Mouse (Mus musculus) spleen, adult 2 months (tissue): Measurements from ENCODE around the gene Ncor2.

ENCODE experiments used
- CTCF ChIP-seq: fragments of 200-500 bp; IDR thresholded peaks from 2 replicates; pipeline ENCODE4 v1.5.1; 2011; ENCODE audit warnings: mild to moderate bottlenecking, inconsistent platforms; ENCODE audit not compliant: insufficient read depth, insufficient read length, insufficient replicate concordance; ENCODE audit errors: extremely low read depth
- POLR2A ChIP-seq: fragments of 200-500 bp; IDR thresholded peaks from 2 replicates; pipeline ENCODE4 v1.6.1; 2011; ENCODE audit warnings: low read depth, low read length, inconsistent platforms

DNA sequence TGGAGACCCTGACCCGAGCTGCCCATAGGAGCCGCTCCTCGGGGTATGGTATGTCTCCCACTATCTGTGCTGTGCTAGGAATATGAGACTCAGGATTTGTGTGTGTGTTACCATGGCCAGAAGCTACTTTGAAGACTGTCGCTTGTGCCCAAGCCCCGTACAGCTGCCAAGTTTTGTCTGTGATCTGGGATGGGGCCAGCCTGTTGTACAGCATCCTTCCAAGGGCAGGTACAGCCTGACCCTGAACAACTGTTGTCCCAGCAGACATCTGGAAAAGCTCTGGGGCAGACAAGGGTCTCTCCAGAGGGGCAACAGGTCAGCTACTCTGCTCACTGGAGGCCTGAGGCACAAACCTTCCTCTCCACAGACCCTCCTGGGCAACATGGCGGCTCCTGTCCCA, 95.3 kb downstream of the Ncor2 start:
- TF ChIP-seq POLR2A, result no peak
- no peak for TF ChIP-seq CTCF
